Mouse (Mus musculus) testis, adult 2 months (tissue): ENCODE results near the gene Rtn1.

ENCODE experiments used
- CTCF ChIP-seq: fragments of 200-500 bp; IDR thresholded peaks from 2 replicates; pipeline ENCODE4 v1.5.1; 2012; ENCODE audit warnings: low read depth, mild to moderate bottlenecking, inconsistent platforms, low read length, moderate library complexity; ENCODE audit not compliant: control insufficient read depth, insufficient read depth, insufficient replicate concordance
- POLR2A ChIP-seq: fragments of 200-500 bp; IDR thresholded peaks from 2 replicates; pipeline ENCODE4 v1.6.1; 2012; ENCODE audit warnings: low read depth, mild to moderate bottlenecking, inconsistent platforms, low read length, moderate library complexity; ENCODE audit not compliant: control insufficient read depth

- TF ChIP-seq CTCF (no peak), POLR2A (no peak)
Observed at GRCm38 (mm10) chr12:72405031-72405430, 3.8 kb downstream of the Rtn1 start.
